Comparison of ENCODE assay signal across 13 mouse cellular contexts in genomic region chr16:51751878-51752277, GRCm38 (mm10).
DNase-seq lines count a peak whose midpoint lies in the region; ATAC-seq and TF ChIP-seq lines count a peak whose summit lies in the region.
"Had no signal": no experiment of that assay in that cellular context is flagged by ENCODE, and none has a peak within 500 bp of the region (broad histone marks: within the 10 kb centered on the region; RNA-seq: fewer than 3 reads in every experiment).

No protein-coding gene starts in this region.

- TF ChIP-seq CTCF in lung, embryonic 14.5 days (IDR thresholded peaks at IDR 0.05; ENCODE audit: low read depth): no peak

- no peaks in the 10 kb centered on the region for H3K27me3 ChIP-seq in lung, embryonic 14.5 days (ENCODE audit: insufficient read depth, low read length)
- no peaks in the 10 kb centered on the region for H3K27me3 ChIP-seq in embryonic facial prominence, embryonic 11.5 days (ENCODE audit: control insufficient read depth, insufficient read depth, low read length)
- H3K27me3 ChIP-seq in limb, embryonic 14.5 days (ENCODE audit: control insufficient read depth, insufficient read depth, low read length): no peaks in the 10 kb centered on the region
- H3K27me3 ChIP-seq: limb, embryonic 15.5 days had no signal

- TF ChIP-seq POLR2A in limb, embryonic 14.5 days (IDR thresholded peaks at IDR 0.05; ENCODE audit: borderline replicate concordance, extremely low read depth, insufficient read depth, insufficient read length): no peak

- H3K4me3 ChIP-seq in lung, embryonic 14.5 days (ENCODE audit: low read depth, low read length): no peak overlapping the region
- no peak overlapping the region for H3K4me3 ChIP-seq in embryonic facial prominence, embryonic 11.5 days (ENCODE audit: low read depth, low read length)
- H3K4me3 ChIP-seq in limb, embryonic 14.5 days (replicated peaks; ENCODE audit: low read length): no peak overlapping the region
- H3K4me3 ChIP-seq: limb, embryonic 15.5 days had no signal

- H3K4me2 ChIP-seq in lung, embryonic 14.5 days: no peak overlapping the region
- no peak overlapping the region for H3K4me2 ChIP-seq in embryonic facial prominence, embryonic 11.5 days (ENCODE audit: low read depth, low read length)
- H3K4me2 ChIP-seq in limb, embryonic 14.5 days (replicated peaks; ENCODE audit: low read depth, low read length, severe bottlenecking): no peak overlapping the region
- H3K4me2 ChIP-seq: limb, embryonic 15.5 days had no signal

- H3K4me1 ChIP-seq in lung, embryonic 14.5 days (ENCODE audit: insufficient read depth): no peaks in the 10 kb centered on the region
- H3K4me1 ChIP-seq in embryonic facial prominence, embryonic 11.5 days (ENCODE audit: control insufficient read depth, insufficient read depth, low read length): no peaks in the 10 kb centered on the region
- peaks cover 5% of the 10 kb centered on the region for H3K4me1 ChIP-seq in limb, embryonic 14.5 days (ENCODE audit: control insufficient read depth, insufficient read depth, low read length)
- H3K4me1 ChIP-seq: limb, embryonic 15.5 days had no signal

- no peaks in the 10 kb centered on the region for H3K9me3 ChIP-seq in lung, embryonic 14.5 days (ENCODE audit: low read depth, low read length)
- H3K9me3 ChIP-seq in embryonic facial prominence, embryonic 11.5 days (replicated peaks; ENCODE audit: control insufficient read depth, low read length): no peaks in the 10 kb centered on the region
- no peaks in the 10 kb centered on the region for H3K9me3 ChIP-seq in limb, embryonic 14.5 days (ENCODE audit: control insufficient read depth, low read length)
- H3K9me3 ChIP-seq: limb, embryonic 15.5 days had no signal

- peak; percentile 6 for DNase-seq in lung, embryonic 14.5 days
- no peak for DNase-seq in lung, adult 18-20 months
- DNase-seq in embryonic facial prominence, embryonic 11.5 days (ENCODE audit: low spot score): peak; percentile 67
- peak; percentile 68 for DNase-seq in limb, embryonic 14.5 days (ENCODE audit: low spot score)
- DNase-seq in thymus, postnatal 0 days (ENCODE audit: low spot score): peak; percentile 27
- no peak for DNase-seq in yolk sac, embryonic 10.5 days (ENCODE audit: low spot score)
- DNase-seq: heart, adult 18-20 months; heart, postnatal 36 days; kidney, adult 9 months; lung, postnatal 10 days; right cerebral cortex, adult 18-20 months had no signal

- 48% methylated on average over 7 of the region's 7 CpGs for WGBS in lung, embryonic 14.5 days
- 35% methylated on average over 7 of the region's 7 CpGs for WGBS in embryonic facial prominence, embryonic 11.5 days
- 44% methylated on average over 7 of the region's 7 CpGs for WGBS in limb, embryonic 14.5 days

- no peaks in the 10 kb centered on the region for H3K36me3 ChIP-seq in lung, embryonic 14.5 days (ENCODE audit: insufficient read depth)
- no peaks in the 10 kb centered on the region for H3K36me3 ChIP-seq in embryonic facial prominence, embryonic 11.5 days (replicated peaks; ENCODE audit: control insufficient read depth, insufficient read depth, low read depth, low read length)
- no peaks in the 10 kb centered on the region for H3K36me3 ChIP-seq in limb, embryonic 14.5 days (ENCODE audit: control insufficient read depth, insufficient read depth, low read length)
- H3K36me3 ChIP-seq: limb, embryonic 15.5 days had no signal

- ATAC-seq in lung, embryonic 14.5 days (ENCODE audit: insufficient read depth): no peak
- peak; percentile 73; the same call in 1 of the 2 replicates for ATAC-seq in embryonic facial prominence, embryonic 11.5 days (replicated peaks; ENCODE audit: insufficient number of reproducible peaks, low FRiP score, low TSS enrichment, low read depth)
- ATAC-seq in limb, embryonic 14.5 days (ENCODE audit: low FRiP score, low read depth): 0 out of 2 replicates have a peak, but pooled peaks have one; percentile 41
- ATAC-seq in cerebellum, adult (ENCODE audit: insufficient number of reproducible peaks, low FRiP score, low TSS enrichment): no peak

- no peak overlapping the region for H3K9ac ChIP-seq in lung, embryonic 14.5 days
- no peak overlapping the region for H3K9ac ChIP-seq in embryonic facial prominence, embryonic 11.5 days (replicated peaks; ENCODE audit: low read length)
- H3K9ac ChIP-seq in limb, embryonic 14.5 days (ENCODE audit: low read depth, low read length, severe bottlenecking): no peak overlapping the region
- H3K9ac ChIP-seq: limb, embryonic 15.5 days had no signal

- no peak overlapping the region for H3K27ac ChIP-seq in lung, embryonic 14.5 days (ENCODE audit: low read depth)
- H3K27ac ChIP-seq in embryonic facial prominence, embryonic 11.5 days (replicated peaks; ENCODE audit: low read depth, low read length): no peak overlapping the region
- H3K27ac ChIP-seq in limb, embryonic 14.5 days (replicated peaks; ENCODE audit: low read depth, low read length): no peak overlapping the region
- H3K27ac ChIP-seq: limb, embryonic 15.5 days had no signal

Comparison
In these comparisons a context has a peak if more than half of its experiments do, and no peak if none do; other contexts are left out.
1. DNase-seq: peak in lung, embryonic 14.5 days (single experiment), embryonic facial prominence, embryonic 11.5 days (single experiment), limb, embryonic 14.5 days (single experiment) and thymus, postnatal 0 days (single experiment); none in lung, adult 18-20 months (0 of 2) and yolk sac, embryonic 10.5 days (single experiment).
2. ATAC-seq: peak in embryonic facial prominence, embryonic 11.5 days (single experiment) and limb, embryonic 14.5 days (single experiment); none in lung, embryonic 14.5 days (single experiment) and cerebellum, adult (single experiment).